Mouse (Mus musculus) heart, embryonic 16.5 days (tissue): ENCODE results near the gene St8sia1. TPM values are rescaled to one million over a fixed set of nuclear protein-coding genes. Genes with fewer than 3 reads are reported as not detected.

ENCODE experiments used
- ATAC-seq: fragments of 200-750 bp; cut with Nextera tagmentation; replicated peaks from 2 replicates; pipeline ENCODE4 v1.8.0; 2017; ENCODE audit warnings: moderate number of reproducible peaks; ENCODE audit not compliant: insufficient read depth, low FRiP score; ENCODE audit errors: extremely low read depth
- H3K27ac ChIP-seq: fragments of 300-500 bp; sonication (generic); 2 replicates; pipeline ENCODE4 v1.5.1; 2014; ENCODE audit warnings: mild to moderate bottlenecking, low read length, control low read depth, moderate library complexity
- H3K27me3 ChIP-seq: fragments of 300-500 bp; sonication (generic); 2 replicates; pipeline ENCODE4 v1.6.1; 2014; ENCODE audit warnings: low read length, mixed read lengths; ENCODE audit not compliant: control insufficient read depth, insufficient read depth
- H3K36me3 ChIP-seq: fragments of 300-500 bp; sonication (generic); 2 replicates; pipeline ENCODE4 v1.6.1; 2014; ENCODE audit not compliant: control insufficient read depth, insufficient read depth
- H3K4me1 ChIP-seq: fragments of 300-500 bp; sonication (generic); 2 replicates; pipeline ENCODE4 v1.6.1; 2014; ENCODE audit warnings: low read length, mixed read lengths; ENCODE audit not compliant: control insufficient read depth, insufficient read depth
- H3K4me2 ChIP-seq: fragments of 300-500 bp; sonication (generic); 2 replicates; pipeline ENCODE4 v1.6.1; 2014; ENCODE audit warnings: low read depth, mild to moderate bottlenecking, control low read depth, low read length
- H3K4me3 ChIP-seq: fragments of 300-500 bp; sonication (generic); 2 replicates; pipeline ENCODE4 v1.5.1; 2014; ENCODE audit warnings: mild to moderate bottlenecking, control low read depth, low read length
- H3K9ac ChIP-seq: fragments of 300-500 bp; sonication (generic); 2 replicates; pipeline ENCODE4 v1.6.1; 2014; ENCODE audit warnings: low read length, control low read depth
- H3K9me3 ChIP-seq: fragments of 300-500 bp; sonication (generic); replicated peaks from 2 replicates; pipeline ENCODE4 v1.6.1; 2016; ENCODE audit warnings: low read length; ENCODE audit not compliant: control insufficient read depth
- WGBS: fragments of 180-500 bp; shearing (Covaris S2); extraction: QIAGEN DNeasy Blood & Tissue Kit; methylation state at CpG from one replicate; pipeline ENCODE4 v1.1.7; 2014; 5-methylcytosine and 5-hydroxymethylcytosine counted together
- polyA plus RNA-seq: library from polyadenylated mRNA; unstranded; fragments of >200 nt; fragmentation: Nextera tagmentation; extraction: Ambion mirVana; gene quantifications from 2 replicates; pipeline ENCODE4 v1.2.1, GENCODE M21; 2015

The St8sia1 gene
- polyA plus RNA-seq, 1 experiment from 2014 or later: 2.0 TPM

DNA sequence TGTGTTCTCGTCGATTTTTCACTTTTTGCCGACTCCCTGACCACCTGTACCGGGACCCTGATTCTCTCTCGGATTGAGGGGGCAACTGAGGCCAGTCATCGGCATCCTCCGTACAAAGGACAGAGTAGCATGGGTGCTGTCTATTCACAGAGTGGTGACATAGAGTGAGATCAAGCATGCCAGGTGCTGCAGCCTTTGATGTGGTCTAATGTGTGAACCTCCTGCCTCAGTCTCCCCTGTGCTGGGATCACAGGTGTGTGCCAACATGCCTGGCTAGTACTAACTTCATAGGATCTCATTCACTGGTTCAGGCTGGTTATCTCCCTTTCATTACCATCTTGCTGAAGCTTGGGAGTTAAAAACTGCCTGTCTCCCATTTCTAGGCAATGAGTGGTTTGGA lies 53.5 kb downstream of the St8sia1 start:
- H3K27me3 ChIP-seq: no peaks in the 10 kb centered on the region
- no peak overlapping the region for H3K9ac ChIP-seq
- H3K9me3 ChIP-seq: no peaks in the 10 kb centered on the region
- no peaks in the 10 kb centered on the region for H3K4me1 ChIP-seq
- no peak overlapping the region for H3K27ac ChIP-seq
- ATAC-seq: peak; percentile 50
- 93% methylated on average over 7 of the region's 7 CpGs for WGBS
- H3K4me3 ChIP-seq: no peak overlapping the region
- H3K4me2 ChIP-seq: no peak overlapping the region
- H3K36me3 ChIP-seq: no peaks in the 10 kb centered on the region

DNA sequence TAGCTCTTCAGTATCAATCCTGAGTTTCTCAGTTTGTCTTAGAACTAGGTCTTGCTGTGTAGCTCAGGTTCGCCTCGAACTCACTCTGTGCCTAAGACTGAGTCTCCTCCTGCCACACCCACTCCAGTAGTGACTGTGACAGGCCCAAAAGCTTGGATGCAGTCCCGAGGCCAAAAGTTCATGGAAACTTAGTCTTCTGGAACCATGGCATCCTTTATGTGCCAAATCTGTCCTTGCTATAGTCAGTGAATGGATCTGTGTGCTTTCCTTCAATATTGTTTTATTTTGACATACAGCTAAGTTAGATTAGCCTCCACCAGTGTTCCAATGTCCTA lies 54.5 kb downstream of the St8sia1 start:
- no peaks in the 10 kb centered on the region for H3K27me3 ChIP-seq
- no peaks in the 10 kb centered on the region for H3K9me3 ChIP-seq
- WGBS: 77% methylated on average over 3 of the region's 3 CpGs
- no peak overlapping the region for H3K9ac ChIP-seq
- no peak overlapping the region for H3K27ac ChIP-seq
- no peaks in the 10 kb centered on the region for H3K36me3 ChIP-seq
- no peak for ATAC-seq
- H3K4me2 ChIP-seq: no peak overlapping the region
- no peaks in the 10 kb centered on the region for H3K4me1 ChIP-seq
- no peak overlapping the region for H3K4me3 ChIP-seq

- Histone ChIP-seq H3K36me3 (no peaks in the 10 kb centered on the region), H3K4me1 (no peaks in the 10 kb centered on the region), H3K4me3 (no peak overlapping the region), H3K9me3 (no peaks in the 10 kb centered on the region), H3K4me2 (no peak overlapping the region), H3K27me3 (no peaks in the 10 kb centered on the region), H3K27ac (no peak overlapping the region), H3K9ac (no peak overlapping the region)
- 55% methylated on average over 5 of the region's 5 CpGs for WGBS
- no peak; the same call in 1 of the 2 replicates for ATAC-seq
Measured at GRCm38 (mm10) chr6:142908911-142909770, 55.1 kb downstream of the St8sia1 start.

GRCm38 (mm10) chr6:142908412-142908811 lies 55.8 kb downstream of the St8sia1 start:
- Histone ChIP-seq H3K27me3 (no peaks in the 10 kb centered on the region), H3K4me1 (no peaks in the 10 kb centered on the region), H3K27ac (no peak overlapping the region), H3K9ac (no peak overlapping the region), H3K4me3 (no peak overlapping the region), H3K36me3 (no peaks in the 10 kb centered on the region), H3K4me2 (no peak overlapping the region), H3K9me3 (no peaks in the 10 kb centered on the region)
- WGBS: 75% methylated on average over 3 of the region's 3 CpGs
- no peak for ATAC-seq

DNA sequence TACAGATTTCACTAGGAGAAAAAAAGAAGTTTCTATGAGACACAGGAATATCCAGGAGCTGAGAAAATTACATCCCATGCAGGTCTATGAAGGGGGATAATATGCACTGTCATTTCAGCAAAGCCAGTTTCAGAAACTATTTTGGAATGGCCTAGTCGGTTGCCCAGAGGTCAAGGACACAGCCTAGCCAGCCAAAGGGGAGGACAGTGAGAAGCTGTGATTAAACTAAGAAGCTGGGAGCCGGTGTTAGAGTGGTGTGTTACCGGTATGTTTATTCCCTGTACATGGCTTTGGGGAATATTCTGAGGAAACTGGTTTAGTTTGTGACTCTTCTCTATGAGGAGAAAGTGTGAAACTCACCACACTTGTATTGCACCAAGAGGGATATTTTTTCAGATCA lies 68.9 kb downstream of the St8sia1 start:
- no peaks in the 10 kb centered on the region for H3K4me1 ChIP-seq
- H3K4me3 ChIP-seq: no peak overlapping the region
- H3K9me3 ChIP-seq: no peaks in the 10 kb centered on the region
- H3K27me3 ChIP-seq: no peaks in the 10 kb centered on the region
- no peak overlapping the region for H3K4me2 ChIP-seq
- no peak for ATAC-seq
- no peaks in the 10 kb centered on the region for H3K36me3 ChIP-seq
- no peak overlapping the region for H3K9ac ChIP-seq
- 62% methylated on average over 3 of the region's 3 CpGs for WGBS
- H3K27ac ChIP-seq: no peak overlapping the region

GRCm38 (mm10) chr6:142893716-142894115 lies 70.5 kb downstream of the St8sia1 start:
- Histone ChIP-seq H3K27ac (no peak overlapping the region), H3K4me2 (no peak overlapping the region), H3K4me3 (no peak overlapping the region)

DNA sequence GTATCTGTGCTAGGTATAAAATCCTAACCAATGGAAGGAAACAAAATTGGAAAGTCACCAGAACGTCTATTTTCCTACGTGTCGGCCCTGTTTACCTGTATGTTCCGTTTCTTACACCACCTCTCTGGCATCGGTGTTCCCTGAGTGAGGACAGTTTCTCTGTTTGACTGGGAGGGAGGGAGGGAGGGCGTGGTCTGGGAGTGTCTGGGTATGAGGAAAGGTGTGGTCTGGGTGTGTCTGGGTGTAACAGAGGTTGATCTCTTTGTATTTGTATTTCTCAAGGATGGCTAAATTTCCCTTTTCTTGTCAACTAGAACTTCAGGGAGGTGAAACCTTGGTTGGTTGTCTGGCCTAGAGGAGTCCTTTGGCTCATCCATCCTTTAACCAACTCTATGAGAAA lies 73.9 kb downstream of the St8sia1 start:
- H3K9ac ChIP-seq: no peak overlapping the region
- H3K4me2 ChIP-seq: no peak overlapping the region
- no peaks in the 10 kb centered on the region for H3K27me3 ChIP-seq
- no peak for ATAC-seq
- no peaks in the 10 kb centered on the region for H3K9me3 ChIP-seq
- WGBS: 85% methylated on average over 6 of the region's 6 CpGs
- no peak overlapping the region for H3K27ac ChIP-seq
- H3K36me3 ChIP-seq: no peaks in the 10 kb centered on the region
- H3K4me3 ChIP-seq: no peak overlapping the region
- no peaks in the 10 kb centered on the region for H3K4me1 ChIP-seq

More at GRCm38 (mm10) chr6:142893716-142894115, 70.5 kb downstream of the St8sia1 start:
- Histone ChIP-seq H3K27me3 (no peaks in the 10 kb centered on the region), H3K4me1 (no peaks in the 10 kb centered on the region), H3K9me3 (no peaks in the 10 kb centered on the region), H3K36me3 (no peaks in the 10 kb centered on the region), H3K9ac (no peak overlapping the region)
- no peak for ATAC-seq
- WGBS: 84% methylated on average over 4 of the region's 4 CpGs

GRCm38 (mm10) chr6:142888970-142889740 lies 75.1 kb downstream of the St8sia1 start:
- Histone ChIP-seq H3K9me3 (no peaks in the 10 kb centered on the region), H3K4me2 (no peak overlapping the region), H3K9ac (no peak overlapping the region), H3K27me3 (no peaks in the 10 kb centered on the region), H3K4me3 (no peak overlapping the region), H3K27ac (no peak overlapping the region), H3K4me1 (no peaks in the 10 kb centered on the region), H3K36me3 (no peaks in the 10 kb centered on the region)
- 85% methylated on average over 9 of the region's 9 CpGs for WGBS
- ATAC-seq: no peak

- no peak overlapping the region for H3K4me3 ChIP-seq
- no peak for ATAC-seq
- no peak overlapping the region for H3K27ac ChIP-seq
- no peaks in the 10 kb centered on the region for H3K36me3 ChIP-seq
- H3K27me3 ChIP-seq: no peaks in the 10 kb centered on the region
- H3K9ac ChIP-seq: no peak overlapping the region
- WGBS: 77% methylated on average over 6 of the region's 6 CpGs
- no peaks in the 10 kb centered on the region for H3K4me1 ChIP-seq
- no peaks in the 10 kb centered on the region for H3K9me3 ChIP-seq
- no peak overlapping the region for H3K4me2 ChIP-seq
Measured at GRCm38 (mm10) chr6:142888346-142888745, 75.9 kb downstream of the St8sia1 start.
